Mouse (Mus musculus) G1E (cell line): ENCODE results near the gene Gm20683. TPM values are rescaled to one million over a fixed set of nuclear protein-coding genes. Genes with fewer than 3 reads are reported as not detected.

Experiments used
- ATAC-seq: 2 replicates; pipeline ENCODE4 v1.8.0; 2016; ENCODE audit warnings: mild to moderate bottlenecking; ENCODE audit not compliant: insufficient number of reproducible peaks, poor library complexity, low FRiP score, severe bottlenecking; ENCODE audit errors: extremely low read depth
- DNase-seq: peaks from one replicate; pipeline ENCODE4 v3.0.0; 2012; ENCODE audit warnings: low spot score
- H3K27me3 ChIP-seq: 2 replicates; pipeline ENCODE4 v1.6.1; 2012; ENCODE audit warnings: mild to moderate bottlenecking, low read length, inconsistent platforms; ENCODE audit not compliant: insufficient read depth
- H3K36me3 ChIP-seq: replicated peaks from 2 replicates; pipeline ENCODE3; 2012; ENCODE audit warnings: mild to moderate bottlenecking, inconsistent platforms
- H3K4me1 ChIP-seq: 2 replicates; pipeline ENCODE4 v1.6.1; 2012; ENCODE audit warnings: low read depth, low read length, inconsistent platforms, mixed read lengths; ENCODE audit not compliant: insufficient read depth
- H3K4me3 ChIP-seq: 2 replicates; pipeline ENCODE4 v1.5.1; 2012; ENCODE audit warnings: low read depth, mild to moderate bottlenecking, inconsistent platforms, low read length, moderate library complexity, mixed read lengths
- H3K9me3 ChIP-seq: replicated peaks from 2 replicates; pipeline ENCODE4 v1.6.1; 2012; ENCODE audit warnings: inconsistent platforms
- CTCF ChIP-seq: IDR thresholded peaks from 2 replicates; pipeline ENCODE4 v1.5.1; 2012; ENCODE audit warnings: low read depth, low read length, inconsistent platforms, mixed read lengths
- GATA1 ChIP-seq: IDR thresholded peaks from 2 replicates; pipeline ENCODE4 v1.6.1; 2012; ENCODE audit warnings: borderline replicate concordance, low read length, inconsistent platforms, mixed read lengths
- GATA2 ChIP-seq: IDR thresholded peaks from 2 replicates; pipeline ENCODE4 v1.6.1; 2012; ENCODE audit warnings: low read depth, low read length, inconsistent platforms, borderline replicate concordance
- POLR2AphosphoS5 ChIP-seq: IDR thresholded peaks from 2 replicates; pipeline ENCODE4 v1.6.1; 2012; ENCODE audit warnings: low read depth, low read length, inconsistent platforms; ENCODE audit not compliant: insufficient replicate concordance
- TAL1 ChIP-seq: conservative IDR thresholded peaks from 2 replicates; pipeline ENCODE4 v1.6.1; 2012; ENCODE audit warnings: low read depth, low read length, inconsistent platforms, mixed read lengths
- polyA plus RNA-seq: library from polyadenylated mRNA; stranded (reverse); fragments of >175 nt; gene quantifications from 2 replicates; pipeline ENCODE4 v1.2.3, GENCODE M21; 2012
- total RNA-seq, 2 experiments: library from RNA; stranded (forward) in 1 of 2; stranded (reverse) in 1 of 2; fragments of 200-1000 nt in 1 of 2; fragments of >200 nt in 1 of 2; fragmentation: Nextera tagmentation in 1 of 2; gene quantifications; 2 replicates each; pipeline ENCODE4 v1.2.3; 2014 to 2017

The Gm20683 gene
- total and polyA plus RNA-seq, 3 experiments, result 1.1 to 12.4 (median 3.0) TPM

DNA sequence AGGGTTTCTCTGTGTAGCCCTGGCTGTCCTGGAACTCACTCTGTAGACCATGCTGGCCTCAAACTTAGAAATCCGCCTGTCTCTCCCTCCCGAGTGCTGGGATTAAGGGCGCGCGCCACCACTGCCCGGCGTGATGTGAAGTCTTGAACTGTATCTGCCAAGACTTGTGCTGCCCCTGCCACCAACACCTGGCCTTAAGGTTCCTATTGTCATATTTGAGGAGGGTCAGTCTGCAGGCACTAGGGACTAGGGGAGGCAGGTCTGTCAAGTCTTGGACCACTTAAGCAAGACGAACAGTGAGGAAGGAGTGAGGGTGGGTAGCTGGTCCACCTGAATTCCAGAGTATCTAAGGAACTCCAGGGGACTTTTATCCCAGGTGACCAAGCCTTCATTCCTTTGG is 27.9 kb upstream of the Gm20683 start:
- Histone ChIP-seq H3K36me3 (peaks cover 24% of the 10 kb centered on the region), H3K4me1 (peaks cover 48% of the 10 kb centered on the region), H3K4me3 (no peak overlapping the region), H3K9me3 (no peaks in the 10 kb centered on the region), H3K27me3 (no peaks in the 10 kb centered on the region; the same call in 1 of the 2 replicates)
- no peak for TF ChIP-seq TAL1
- TF ChIP-seq POLR2AphosphoS5, result no peak
- TF ChIP-seq GATA1, result no peak
- no peak for ATAC-seq
- no peak for DNase-seq

DNA sequence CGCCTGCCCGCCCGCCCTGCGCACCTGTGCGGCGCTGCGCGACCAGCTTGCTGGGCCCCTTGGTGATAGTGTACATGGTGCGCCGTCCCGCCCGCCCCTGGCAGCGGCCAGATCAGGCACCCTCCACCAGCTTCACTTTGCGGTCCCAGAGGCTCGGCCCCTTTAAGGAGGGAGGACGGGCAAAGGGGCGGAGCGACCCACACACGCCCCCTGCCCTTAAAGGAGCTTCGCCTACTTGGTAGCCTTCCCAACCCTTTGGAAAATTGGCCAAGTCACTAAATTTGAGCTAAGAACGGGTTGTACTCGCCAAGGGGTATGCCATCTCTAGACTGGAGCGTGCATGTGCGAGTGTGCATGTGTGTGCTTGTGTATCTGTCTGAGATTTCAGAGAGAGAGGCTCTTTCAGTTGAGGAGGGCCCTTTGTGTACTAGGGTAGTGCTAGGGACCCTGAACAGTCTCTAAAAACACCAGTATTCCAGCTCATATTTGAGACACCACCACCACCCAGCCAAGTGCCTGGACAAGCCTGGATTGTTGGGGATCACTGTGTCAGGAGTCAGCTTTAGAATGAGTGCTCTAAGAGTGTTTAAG is 27.1 kb upstream of the Gm20683 start, which contains the start of gene Mcrip2:
Gene Mcrip2 (minus strand): TSS at position 164 of the 591 bp plus-strand sequence.
- ATAC-seq (peak; percentile 60), DNase-seq (peak; percentile 79)
- Histone ChIP-seq H3K4me3 (peak within 1 kb of the TSS; percentile 83), H3K9me3 (no peaks in the 10 kb centered on the region), H3K27me3 (no peaks in the 10 kb centered on the region; the same call in 1 of the 2 replicates), H3K4me1 (peaks cover 40% of the 10 kb centered on the region), H3K36me3 (peaks cover 32% of the 10 kb centered on the region)
- TF ChIP-seq GATA2 (no peak), GATA1 (no peak), CTCF (no peak), POLR2AphosphoS5 (no peak), TAL1 (no peak)

DNA sequence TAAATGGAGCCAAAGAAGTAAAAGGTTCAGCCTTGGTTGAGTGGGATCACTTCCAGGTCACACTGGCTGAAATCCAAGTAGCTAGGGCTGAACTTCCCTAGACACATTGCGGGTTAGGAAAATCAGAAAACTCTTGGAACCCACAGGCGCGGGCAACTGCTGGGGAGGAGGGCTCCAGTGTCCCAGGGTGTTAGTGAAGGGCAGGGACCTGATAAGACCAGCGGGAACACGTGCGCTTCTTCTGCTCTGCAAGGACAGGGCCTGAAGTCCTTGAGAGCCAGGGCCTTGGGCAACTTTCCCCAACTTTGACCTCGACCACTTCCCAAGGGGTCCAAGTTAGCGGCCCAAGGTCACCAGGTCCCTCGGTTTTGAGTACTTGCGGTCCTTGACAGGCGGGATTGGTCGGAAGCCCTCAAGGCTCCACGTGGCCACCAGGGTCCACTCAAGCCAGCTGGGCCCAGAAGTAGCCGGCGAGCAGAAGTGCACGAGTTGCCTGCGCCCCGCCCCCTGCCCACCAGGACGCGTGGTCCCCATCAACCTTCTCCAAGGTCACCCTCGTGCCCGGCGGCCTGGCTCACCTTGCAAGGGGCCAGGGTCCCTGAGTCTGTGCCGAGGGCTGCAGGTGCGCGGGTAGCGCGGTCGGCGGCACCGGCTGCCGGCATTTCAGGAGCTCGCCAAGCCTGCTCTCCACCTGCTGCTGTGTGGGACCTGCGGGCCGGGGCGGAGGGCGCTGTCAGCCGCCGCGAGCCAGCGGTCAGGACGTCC is 26.5 kb upstream of the Gm20683 start:
- no peak for ATAC-seq

DNA sequence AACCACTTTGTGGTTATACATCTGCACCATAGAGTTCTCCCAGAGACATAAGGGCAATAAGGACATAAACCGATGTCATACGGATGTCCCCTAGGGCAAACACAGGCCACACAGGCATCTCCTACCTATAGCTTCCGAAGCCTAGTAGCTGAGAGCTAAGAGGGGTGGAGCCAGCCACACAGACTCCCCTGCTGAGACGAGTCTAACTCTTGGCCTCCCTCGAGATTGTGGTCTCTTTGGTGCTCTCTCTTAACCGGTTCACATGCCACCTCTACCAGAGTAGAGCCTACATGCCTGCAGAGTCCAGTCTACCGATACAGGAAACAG is 25.9 kb upstream of the Gm20683 start:
- H3K27me3 ChIP-seq, result no peaks in the 10 kb centered on the region; the same call in 1 of the 2 replicates
- ATAC-seq, result peak; percentile 4; the same call in 1 of the 2 replicates
- peak overlapping the region; percentile 83; the same call in 1 of the 2 replicates for H3K4me3 ChIP-seq
- TF ChIP-seq CTCF, result no peak
- TF ChIP-seq TAL1, result no peak
- peak; percentile 45 for DNase-seq
- H3K36me3 ChIP-seq, result peaks cover 39% of the 10 kb centered on the region
- H3K4me1 ChIP-seq, result peaks cover 39% of the 10 kb centered on the region
- H3K9me3 ChIP-seq, result no peaks in the 10 kb centered on the region

More for the DNA sequence above, 26.5 kb upstream of the Gm20683 start:
- Histone ChIP-seq H3K27me3 (no peaks in the 10 kb centered on the region; the same call in 1 of the 2 replicates), H3K9me3 (no peaks in the 10 kb centered on the region), H3K4me1 (peaks cover 37% of the 10 kb centered on the region), H3K4me3 (peak overlapping the region; percentile 83), H3K36me3 (peaks cover 37% of the 10 kb centered on the region)
- TF ChIP-seq TAL1, result no peak
- TF ChIP-seq CTCF, result no peak
- no peak for TF ChIP-seq GATA1
- TF ChIP-seq POLR2AphosphoS5, result no peak
- TF ChIP-seq GATA2, result no peak
- DNase-seq, result no peak

DNA sequence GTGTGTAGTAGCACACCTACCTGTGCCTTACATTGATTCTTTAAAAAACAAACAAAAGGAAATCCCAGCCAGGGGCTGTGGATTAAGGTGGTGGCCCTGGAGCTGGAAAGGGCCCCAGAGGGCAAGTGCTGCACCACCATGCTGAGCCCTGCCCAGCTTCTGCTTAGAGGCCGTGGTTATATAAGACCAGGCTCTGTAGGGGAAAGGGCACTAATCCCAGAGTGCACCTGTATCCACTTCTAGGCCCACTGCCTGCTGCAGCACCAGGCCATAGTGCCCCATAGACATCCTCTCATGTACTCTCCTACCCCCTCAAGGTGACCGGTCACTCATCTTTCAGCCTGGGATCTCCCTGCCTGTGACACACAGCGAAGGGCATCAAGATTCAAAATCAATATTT is 24.6 kb upstream of the Gm20683 start:
- peaks cover 47% of the 10 kb centered on the region for H3K4me1 ChIP-seq

DNA sequence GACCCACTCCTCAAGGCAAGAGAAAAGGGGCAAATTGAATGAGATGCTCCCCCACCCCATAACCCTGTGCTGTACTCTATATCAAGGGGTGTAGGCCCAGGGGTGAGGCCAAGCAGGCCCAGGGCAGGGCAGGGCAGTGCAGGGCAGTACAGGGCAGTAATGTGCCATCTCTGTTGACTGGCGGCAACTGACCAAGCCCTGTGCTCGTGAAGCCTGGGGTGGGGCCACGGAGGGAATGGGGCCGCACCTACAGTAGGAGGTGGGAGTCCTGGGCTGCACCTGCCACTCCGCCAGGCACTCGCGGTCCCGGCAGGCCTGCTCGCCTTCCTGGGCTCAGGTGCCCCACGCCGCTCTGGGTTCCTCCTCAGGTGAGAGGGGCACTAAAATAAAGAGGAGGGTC is 23.7 kb upstream of the Gm20683 start:
- TF ChIP-seq GATA2 (no peak), POLR2AphosphoS5 (no peak), GATA1 (no peak), TAL1 (no peak)
- Histone ChIP-seq H3K4me1 (peaks cover 55% of the 10 kb centered on the region), H3K4me3 (no peak overlapping the region), H3K27me3 (no peaks in the 10 kb centered on the region; the same call in 1 of the 2 replicates), H3K36me3 (peaks cover 40% of the 10 kb centered on the region), H3K9me3 (no peaks in the 10 kb centered on the region)
- DNase-seq, result no peak
- ATAC-seq, result no peak

More for the DNA sequence above, 24.6 kb upstream of the Gm20683 start:
- Histone ChIP-seq H3K27me3 (no peaks in the 10 kb centered on the region; the same call in 1 of the 2 replicates), H3K4me3 (no peak overlapping the region), H3K36me3 (peaks cover 39% of the 10 kb centered on the region), H3K9me3 (no peaks in the 10 kb centered on the region)
- no peak for TF ChIP-seq TAL1
- no peak for TF ChIP-seq GATA2
- no peak for TF ChIP-seq POLR2AphosphoS5
- no peak for TF ChIP-seq CTCF
- no peak for TF ChIP-seq GATA1
- no peak for ATAC-seq
- DNase-seq, result no peak
